Mouse (Mus musculus) neural tube, embryonic 15.5 days (tissue): ENCODE measurements around the gene Fermt2. TPM values are rescaled to one million over a fixed set of nuclear protein-coding genes. Genes with fewer than 3 reads are reported as not detected.

Experiments used
- ATAC-seq: fragments of 200-750 bp; cut with Nextera tagmentation; 2 replicates; pipeline ENCODE4 v1.8.0; 2017; ENCODE audit warnings: mild to moderate bottlenecking, moderate TSS enrichment, moderate library complexity; ENCODE audit not compliant: low FRiP score
- H3K27ac ChIP-seq: fragments of 300-500 bp; sonication (generic); replicated peaks from 2 replicates; pipeline ENCODE4 v1.5.1; 2015; ENCODE audit warnings: mild to moderate bottlenecking, inconsistent platforms
- H3K27me3 ChIP-seq: fragments of 300-500 bp; sonication (generic); replicated peaks from 2 replicates; pipeline ENCODE4 v1.6.1; 2015; ENCODE audit warnings: inconsistent platforms
- H3K36me3 ChIP-seq: fragments of 300-500 bp; sonication (generic); 2 replicates; pipeline ENCODE4 v1.6.1; 2015; ENCODE audit warnings: inconsistent platforms
- H3K4me1 ChIP-seq: fragments of 300-500 bp; sonication (generic); 2 replicates; pipeline ENCODE4 v1.6.1; 2015; ENCODE audit warnings: inconsistent platforms
- H3K4me2 ChIP-seq: fragments of 300-500 bp; sonication (generic); 2 replicates; pipeline ENCODE4 v1.6.1; 2015; ENCODE audit warnings: inconsistent platforms, mild to moderate bottlenecking, moderate library complexity
- H3K4me3 ChIP-seq: fragments of 300-500 bp; sonication (generic); replicated peaks from 2 replicates; pipeline ENCODE4 v1.5.1; 2015; ENCODE audit warnings: mild to moderate bottlenecking, inconsistent platforms
- H3K9ac ChIP-seq: fragments of 300-500 bp; sonication (generic); replicated peaks from 2 replicates; pipeline ENCODE4 v1.6.1; 2015; ENCODE audit warnings: mild to moderate bottlenecking, inconsistent platforms
- H3K9me3 ChIP-seq: fragments of 300-500 bp; sonication (generic); replicated peaks from 2 replicates; pipeline ENCODE4 v1.6.1; 2016; ENCODE audit warnings: inconsistent platforms
- WGBS: fragments of 180-500 bp; shearing (Covaris S2); methylation state at CpG from one replicate; pipeline ENCODE4 v1.1.7; 2015; ENCODE audit warnings: mixed read lengths; 5-methylcytosine and 5-hydroxymethylcytosine counted together
- polyA plus RNA-seq: library from polyadenylated mRNA; unstranded; fragments of >200 nt; fragmentation: Nextera tagmentation; extraction: Ambion mirVana; gene quantifications from 2 replicates; pipeline ENCODE4 v1.2.1, GENCODE M21; 2015

Fermt2 gene
- polyA plus RNA-seq = 78.7 and 103 TPM in 2 replicates

- H3K4me3 ChIP-seq = peak within 1 kb of the TSS; percentile 82
- H3K9ac ChIP-seq = peak within 1 kb of the TSS; percentile 84
- peak; percentile 87 for ATAC-seq
- H3K9me3 ChIP-seq = no peaks in the 10 kb centered on the region
- H3K4me1 ChIP-seq = peaks cover 37% of the 10 kb centered on the region
- peak within 1 kb of the TSS; percentile 87 for H3K4me2 ChIP-seq
- peak within 1 kb of the TSS; percentile 93 for H3K27ac ChIP-seq
- no peaks in the 10 kb centered on the region for H3K36me3 ChIP-seq
- H3K27me3 ChIP-seq = no peaks in the 10 kb centered on the region
- WGBS = 1% methylated on average over 94 of the region's 126 CpGs
These were observed at the start of gene Fermt2 for GRCm38 (mm10) chr14:45529411-45530363. Gene Fermt2 (minus strand): TSS chr14:45530118.

- WGBS = 15% methylated on average over 30 of the region's 33 CpGs
- peak overlapping the region; percentile 26 for H3K4me3 ChIP-seq
- ATAC-seq = no peak; the same call in 1 of the 2 replicates
These were observed 36.4 kb upstream of the Fermt2 start for GRCm38 (mm10) chr14:45566066-45566937.

GRCm38 (mm10) chr14:45565216-45566065 lies 35.5 kb upstream of the Fermt2 start:
- Histone ChIP-seq H3K4me3 (peak overlapping the region; percentile 16), H3K36me3 (no peaks in the 10 kb centered on the region), H3K27ac (peak overlapping the region; percentile 78), H3K4me1 (peaks cover 15% of the 10 kb centered on the region), H3K9me3 (no peaks in the 10 kb centered on the region), H3K9ac (no peak overlapping the region), H3K4me2 (peak overlapping the region; percentile 52), H3K27me3 (no peaks in the 10 kb centered on the region)
- peak; percentile 71 for ATAC-seq
- 6% methylated on average over 20 of the region's 20 CpGs for WGBS

More at GRCm38 (mm10) chr14:45566066-45566937, 36.4 kb upstream of the Fermt2 start:
- Histone ChIP-seq H3K4me1 (peaks cover 15% of the 10 kb centered on the region), H3K27ac (peak overlapping the region; percentile 78), H3K36me3 (no peaks in the 10 kb centered on the region), H3K9me3 (no peaks in the 10 kb centered on the region), H3K9ac (no peak overlapping the region), H3K4me2 (peak overlapping the region; percentile 52), H3K27me3 (no peaks in the 10 kb centered on the region)

DNA sequence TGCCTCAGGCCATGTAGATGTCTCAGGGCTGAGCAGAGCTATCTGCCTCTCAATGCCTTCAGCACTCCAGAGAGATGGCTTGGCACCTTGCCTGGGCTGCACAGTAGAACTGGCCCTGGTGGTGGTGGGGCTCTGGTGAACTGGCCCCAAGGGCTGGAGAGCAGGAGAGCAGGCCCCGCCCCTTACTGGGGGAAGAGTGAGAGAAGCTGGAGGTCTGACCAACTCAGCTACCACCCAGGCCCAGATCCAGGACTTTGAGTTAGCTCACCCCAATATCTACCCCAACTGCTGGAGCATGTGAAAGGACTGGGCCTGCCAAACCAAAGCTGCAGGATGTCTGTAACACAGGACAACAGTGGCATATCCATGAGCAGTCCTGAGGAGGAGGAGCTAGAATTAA lies 33.7 kb upstream of the Fermt2 start:
- WGBS = 100% methylated on average over 1 of the region's 1 CpGs
- Histone ChIP-seq H3K4me1 (peaks cover 15% of the 10 kb centered on the region), H3K27me3 (no peaks in the 10 kb centered on the region), H3K9ac (no peak overlapping the region), H3K36me3 (no peaks in the 10 kb centered on the region), H3K4me2 (no peak overlapping the region), H3K4me3 (no peak overlapping the region), H3K9me3 (no peaks in the 10 kb centered on the region), H3K27ac (0 out of 2 replicates have a peak overlapping the region, but pooled peaks have one; percentile 78)
- ATAC-seq = peak; percentile 48; the same call in 1 of the 2 replicates

- WGBS = 85% methylated on average over 6 of the region's 6 CpGs
- no peak overlapping the region for H3K27ac ChIP-seq
- ATAC-seq = no peak
These were observed 31.8 kb upstream of the Fermt2 start for GRCm38 (mm10) chr14:45561681-45562080.

GRCm38 (mm10) chr14:45559018-45559417 lies 29.1 kb upstream of the Fermt2 start:
- no peaks in the 10 kb centered on the region for H3K4me1 ChIP-seq
- H3K36me3 ChIP-seq = no peaks in the 10 kb centered on the region
- no peaks in the 10 kb centered on the region for H3K9me3 ChIP-seq
- no peak overlapping the region for H3K9ac ChIP-seq
- H3K4me3 ChIP-seq = no peak overlapping the region
- whole genome bisulfite sequencing = 85% methylated on average over 1 of the region's 1 CpGs
- no peak overlapping the region for H3K27ac ChIP-seq
- H3K27me3 ChIP-seq = no peaks in the 10 kb centered on the region
- ATAC-seq = no peak
- no peak overlapping the region for H3K4me2 ChIP-seq

More at GRCm38 (mm10) chr14:45561681-45562080, 31.8 kb upstream of the Fermt2 start:
- Histone ChIP-seq H3K9ac (no peak overlapping the region), H3K36me3 (no peaks in the 10 kb centered on the region), H3K9me3 (no peaks in the 10 kb centered on the region), H3K4me3 (no peak overlapping the region), H3K27me3 (no peaks in the 10 kb centered on the region), H3K4me2 (no peak overlapping the region), H3K4me1 (peaks cover 15% of the 10 kb centered on the region)

DNA sequence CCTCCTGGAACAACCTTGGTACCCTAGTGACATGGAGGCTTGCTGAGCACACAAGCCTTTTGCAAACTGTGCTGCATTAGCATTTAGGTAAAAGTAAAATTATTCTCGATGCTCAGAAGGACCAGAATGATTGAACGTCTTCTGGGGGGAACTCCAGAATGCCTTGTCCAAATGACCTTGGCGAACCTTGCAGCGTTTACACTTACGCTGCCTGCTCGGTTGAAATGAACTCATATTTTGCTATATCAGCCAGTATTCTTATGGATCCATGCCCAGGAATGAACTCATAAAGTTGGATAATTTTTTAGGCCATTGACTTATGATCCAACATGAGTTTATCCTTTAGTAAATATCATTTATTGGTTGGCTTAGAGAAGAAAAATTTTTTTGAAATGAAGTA lies 24.4 kb upstream of the Fermt2 start:
- Histone ChIP-seq H3K4me2 (no peak overlapping the region), H3K27me3 (no peaks in the 10 kb centered on the region), H3K36me3 (no peaks in the 10 kb centered on the region), H3K9ac (no peak overlapping the region), H3K27ac (no peak overlapping the region), H3K9me3 (no peaks in the 10 kb centered on the region), H3K4me3 (no peak overlapping the region), H3K4me1 (no peaks in the 10 kb centered on the region)
- no peak for ATAC-seq
- 89% methylated on average over 6 of the region's 6 CpGs for WGBS

- H3K36me3 ChIP-seq = no peaks in the 10 kb centered on the region
- 71% methylated on average over 2 of the region's 2 CpGs for WGBS
- ATAC-seq = no peak
- H3K9me3 ChIP-seq = no peaks in the 10 kb centered on the region
- no peak overlapping the region for H3K9ac ChIP-seq
- H3K27me3 ChIP-seq = no peaks in the 10 kb centered on the region
- H3K4me1 ChIP-seq = no peaks in the 10 kb centered on the region
- H3K4me2 ChIP-seq = no peak overlapping the region
- H3K27ac ChIP-seq = no peak overlapping the region
- no peak overlapping the region for H3K4me3 ChIP-seq
These were observed 23.9 kb upstream of the Fermt2 start for GRCm38 (mm10) chr14:45553854-45554253.

GRCm38 (mm10) chr14:45552431-45552830 lies 22.5 kb upstream of the Fermt2 start:
- 87% methylated on average over 4 of the region's 4 CpGs for WGBS
- H3K4me3 ChIP-seq = no peak overlapping the region
- no peaks in the 10 kb centered on the region for H3K36me3 ChIP-seq
- H3K4me2 ChIP-seq = no peak overlapping the region
- no peak overlapping the region for H3K27ac ChIP-seq
- no peak overlapping the region for H3K9ac ChIP-seq
- ATAC-seq = no peak
- no peaks in the 10 kb centered on the region for H3K9me3 ChIP-seq
- H3K4me1 ChIP-seq = no peaks in the 10 kb centered on the region
- H3K27me3 ChIP-seq = no peaks in the 10 kb centered on the region

DNA sequence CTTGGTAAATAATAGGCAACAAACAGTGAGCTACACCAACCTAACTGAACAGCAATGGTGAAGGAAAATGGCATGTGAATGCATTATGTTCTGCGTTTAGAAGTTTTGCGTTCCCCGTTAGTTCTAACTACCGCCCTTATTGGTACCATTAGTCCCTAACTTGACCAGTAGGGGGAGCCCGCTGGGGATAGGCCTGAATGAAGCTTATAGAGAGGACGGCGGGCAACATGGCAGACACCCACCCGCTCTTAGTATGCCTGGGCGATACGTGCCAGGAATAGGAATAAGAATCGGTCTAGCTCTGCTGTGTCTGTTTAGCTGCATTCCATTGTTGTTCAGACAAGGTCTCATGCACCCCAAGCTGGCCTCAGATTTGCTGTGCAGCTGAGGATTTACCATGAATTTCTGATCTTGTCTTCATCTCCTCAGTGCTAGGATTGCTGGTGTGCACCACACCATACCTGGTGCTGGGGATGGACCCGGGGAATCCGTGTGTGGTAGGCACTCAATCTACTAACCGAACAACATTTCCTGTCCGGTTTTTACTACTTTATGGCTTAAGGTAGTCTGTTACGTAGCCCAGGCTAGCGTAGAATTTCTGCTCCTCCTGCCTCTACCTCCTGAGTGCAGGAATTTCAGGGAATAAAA lies 21.3 kb upstream of the Fermt2 start:
- Histone ChIP-seq H3K4me1 (no peaks in the 10 kb centered on the region), H3K4me3 (no peak overlapping the region), H3K27me3 (no peaks in the 10 kb centered on the region), H3K9me3 (no peaks in the 10 kb centered on the region), H3K4me2 (0 out of 2 replicates have a peak overlapping the region, but pooled peaks have one; percentile 5), H3K36me3 (no peaks in the 10 kb centered on the region), H3K9ac (no peak overlapping the region), H3K27ac (no peak overlapping the region)
- WGBS = 54% methylated on average over 17 of the region's 17 CpGs
- ATAC-seq = peak; percentile 76
